12 mouse cellular contexts compared by ENCODE assay signal in the genomic region with DNA sequence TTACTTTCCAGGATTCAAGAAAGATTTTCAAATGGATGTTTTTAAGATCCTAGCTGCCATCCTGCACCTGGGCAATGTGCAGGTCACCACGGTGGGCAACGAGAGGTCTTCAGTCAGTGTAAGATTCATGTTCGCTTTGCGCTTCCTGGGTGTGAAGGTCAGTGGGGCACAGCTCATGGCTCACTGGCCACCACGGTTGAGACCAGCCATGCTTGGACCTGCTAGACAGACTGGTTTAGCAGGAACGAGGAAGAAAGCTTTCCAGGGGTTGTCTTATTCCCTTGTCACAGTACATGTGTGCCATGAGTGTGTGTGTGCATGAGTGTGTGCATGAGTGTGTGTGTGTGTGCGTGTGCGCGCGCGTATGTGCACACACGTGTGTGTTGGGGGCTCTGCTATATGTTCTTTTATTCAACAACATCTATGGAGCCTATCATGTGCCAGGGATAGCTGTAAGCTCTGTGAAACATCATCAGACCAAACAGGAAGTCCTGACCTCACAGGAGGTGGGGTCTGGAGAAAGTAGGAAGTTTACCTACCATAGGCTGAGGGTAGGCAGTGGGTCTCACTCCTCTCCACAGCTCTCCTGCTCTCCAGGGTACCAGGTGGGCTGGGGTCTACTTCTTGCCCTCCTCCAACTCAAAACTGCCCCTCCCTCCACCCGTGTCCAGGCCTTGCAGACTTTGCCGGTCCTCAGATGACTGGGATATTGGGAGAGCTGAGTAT. TPM values are rescaled to one million over a fixed set of nuclear protein-coding genes. Genes with fewer than 3 reads are reported as not detected.
DNase-seq lines count a peak whose midpoint lies in the region; ATAC-seq and TF ChIP-seq lines count a peak whose summit lies in the region.
"Had no signal": no experiment of that assay in that cellular context is flagged by ENCODE, and none has a peak within 500 bp of the region (broad histone marks: within the 10 kb centered on the region; RNA-seq: fewer than 3 reads in every experiment).

No protein-coding gene starts in this region.

- H3K36me3 ChIP-seq in midbrain, embryonic 10.5 days: no peaks in the 10 kb centered on the region
- no peaks in the 10 kb centered on the region for H3K36me3 ChIP-seq in midbrain, postnatal 0 days (ENCODE audit: insufficient read depth, low read length)
- H3K36me3 ChIP-seq in thymus, adult 2 months (ENCODE audit: control insufficient read depth, insufficient read depth, low read length): no peaks in the 10 kb centered on the region
- H3K36me3 ChIP-seq: hindbrain, embryonic 15.5 days; limb, embryonic 10.5 days had no signal

- no peak overlapping the region for H3K4me2 ChIP-seq in midbrain, postnatal 0 days (ENCODE audit: low read depth, low read length, poor library complexity, severe bottlenecking)
- H3K4me2 ChIP-seq: hindbrain, embryonic 15.5 days had no signal

- no peaks in the 10 kb centered on the region for H3K27me3 ChIP-seq in midbrain, embryonic 10.5 days (ENCODE audit: low read depth, poor library complexity, severe bottlenecking)
- no peaks in the 10 kb centered on the region for H3K27me3 ChIP-seq in midbrain, postnatal 0 days (ENCODE audit: insufficient read depth, low read length)
- H3K27me3 ChIP-seq in thymus, adult 2 months (ENCODE audit: control insufficient read depth, insufficient read depth, low read length): no peaks in the 10 kb centered on the region
- H3K27me3 ChIP-seq: hindbrain, embryonic 15.5 days had no signal

- TF ChIP-seq POLR2A in thymus, adult 2 months (IDR thresholded peaks at IDR 0.05; ENCODE audit: control insufficient read depth, extremely low read depth, insufficient read depth, low read length, poor library complexity): no peak

- no peak for DNase-seq in midbrain, embryonic 10.5 days (ENCODE audit: low spot score)
- DNase-seq in midbrain, postnatal 0 days (ENCODE audit: low spot score): no peak
- peak; percentile 32 to 45 for DNase-seq in kidney, postnatal 36 days
- peak; percentile 35 for DNase-seq in thymus, adult 2 months
- no peak for DNase-seq in heart, postnatal 14 days
- DNase-seq in adrenal gland, postnatal 4 days (ENCODE audit: low spot score in 2 of 2): no peak
- no peak for DNase-seq in heart, adult 8-10 months (ENCODE audit: low spot score)
- DNase-seq: adrenal gland, adult 8-10 months; cerebellum, adult 18-20 months had no signal

- TF ChIP-seq CTCF in midbrain, postnatal 0 days (IDR thresholded peaks at IDR 0.05): no peak
- no peak for TF ChIP-seq CTCF in thymus, adult 2 months (IDR thresholded peaks at IDR 0.05; ENCODE audit: borderline replicate concordance, control insufficient read depth, extremely low read depth, insufficient read depth, low read length, poor library complexity)

- ATAC-seq in midbrain, postnatal 0 days (ENCODE audit: low FRiP score): no peak
- ATAC-seq in granulocyte monocyte progenitor cell, adult 5-6 weeks (replicated peaks; ENCODE audit: poor library complexity, severe bottlenecking): peak; percentile 84

- no peak overlapping the region for H3K9ac ChIP-seq in midbrain, postnatal 0 days (replicated peaks; ENCODE audit: low read length, poor library complexity, severe bottlenecking)
- H3K9ac ChIP-seq: hindbrain, embryonic 15.5 days had no signal

- peaks cover 37% of the 10 kb centered on the region for H3K4me1 ChIP-seq in midbrain, embryonic 10.5 days
- H3K4me1 ChIP-seq in midbrain, postnatal 0 days (ENCODE audit: insufficient read depth, low read length): peaks cover 10% of the 10 kb centered on the region
- H3K4me1 ChIP-seq in thymus, adult 2 months (replicated peaks; ENCODE audit: control insufficient read depth, insufficient read depth, low read length): peaks cover 29% of the 10 kb centered on the region

- 90% methylated on average over 14 of the region's 14 CpGs for WGBS in midbrain, embryonic 10.5 days
- 89% methylated on average over 14 of the region's 14 CpGs for WGBS in midbrain, postnatal 0 days
- WGBS in thymus, adult 2 months: 75% methylated on average over 14 of the region's 14 CpGs

- 0 out of 2 replicates have a peak overlapping the region, but pooled peaks have one; percentile 28 for H3K27ac ChIP-seq in midbrain, embryonic 10.5 days (replicated peaks)
- H3K27ac ChIP-seq in midbrain, postnatal 0 days (ENCODE audit: low read depth, low read length): no peak overlapping the region
- H3K27ac ChIP-seq in thymus, adult 2 months (ENCODE audit: control insufficient read depth, insufficient read depth, low read length): peak overlapping the region; percentile 20; the same call in 1 of the 2 replicates
- H3K27ac ChIP-seq: limb, embryonic 10.5 days had no signal

- intact Hi-C loops in heart, postnatal 14 days (cut with DNase I): no loop called here

- H3K9me3 ChIP-seq in midbrain, embryonic 10.5 days (replicated peaks): 0 out of 2 replicates have a peak, but pooled peaks cover 3% of the 10 kb centered on the region
- H3K9me3 ChIP-seq in midbrain, postnatal 0 days (ENCODE audit: low read length): no peaks in the 10 kb centered on the region
- H3K9me3 ChIP-seq: hindbrain, embryonic 15.5 days; limb, embryonic 10.5 days had no signal

- no peak overlapping the region for H3K4me3 ChIP-seq in midbrain, embryonic 10.5 days
- no peak overlapping the region for H3K4me3 ChIP-seq in midbrain, postnatal 0 days (ENCODE audit: low read depth, low read length)
- H3K4me3 ChIP-seq in thymus, adult 2 months (ENCODE audit: control insufficient read depth, insufficient read depth, low read length): no peak overlapping the region
- H3K4me3 ChIP-seq: hindbrain, embryonic 15.5 days; limb, embryonic 10.5 days had no signal

RNA-seq across cellular contexts. Expression of a gene that starts 24.2 kb away (rescaled TPM):
- 0.52 and 0.77 TPM in 2 replicates for polyA plus RNA-seq in midbrain, embryonic 10.5 days (2016; fragmentation: Nextera tagmentation; extraction: Ambion mirVana)
- total RNA-seq in midbrain, postnatal 0 days (2014; rRNA removed): 0.22 and 0.61 TPM in 2 replicates
- 0.36 and 0.62 TPM in 2 replicates for polyA plus RNA-seq in midbrain, postnatal 0 days (2015; fragmentation: Nextera tagmentation; extraction: Ambion mirVana)
- not detected in 2 replicates for total RNA-seq in granulocyte monocyte progenitor cell, adult 5-6 weeks (2014; fragmentation: Nextera tagmentation)
- not detected in 2 replicates for total RNA-seq in granulocyte monocyte progenitor cell, adult 5-6 weeks (2017)
- 8.4 and 9.0 TPM in 2 replicates for polyA plus RNA-seq in thymus, adult 2 months (2012; rRNA removed)
- total RNA-seq in heart, postnatal 14 days (2021): 1 to 10 TPM; 5.8 to 6.2 TPM
- 1 to 10 TPM; 1.8 to 5.0 TPM for total RNA-seq in adrenal gland, postnatal 4 days (2021)
- 1 to 10 TPM; 3.8 to 7.2 (median 5.3) TPM for total RNA-seq in heart, adult 8-10 months (2022)

RNA-seq across cellular contexts. Expression of a gene that starts 50.1 kb away (rescaled TPM):
- polyA plus RNA-seq in midbrain, embryonic 10.5 days (2016; fragmentation: Nextera tagmentation; extraction: Ambion mirVana): 29.3 and 30.9 TPM in 2 replicates
- 76.9 and 79.4 TPM in 2 replicates for total RNA-seq in midbrain, postnatal 0 days (2014; rRNA removed)
- 97.2 and 97.5 TPM in 2 replicates for polyA plus RNA-seq in midbrain, postnatal 0 days (2015; fragmentation: Nextera tagmentation; extraction: Ambion mirVana)
- 4.1 and 5.0 TPM in 2 replicates for total RNA-seq in granulocyte monocyte progenitor cell, adult 5-6 weeks (2014; fragmentation: Nextera tagmentation)
- total RNA-seq in granulocyte monocyte progenitor cell, adult 5-6 weeks (2017): 2.7 and 2.8 TPM in 2 replicates
- 5.1 and 7.3 TPM in 2 replicates for polyA plus RNA-seq in thymus, adult 2 months (2012; rRNA removed)
- total RNA-seq in heart, postnatal 14 days (2021): 10 to 100 TPM; 28.0 to 29.9 TPM
- 10 to 100 TPM; 33.8 to 37.2 TPM for total RNA-seq in adrenal gland, postnatal 4 days (2021)
- 10 to 100 TPM; 20.4 to 25.1 (median 23.8) TPM for total RNA-seq in heart, adult 8-10 months (2022)

Comparison
In these comparisons a context has a peak if more than half of its experiments do, and no peak if none do; other contexts are left out.
1. DNase-seq: peak in kidney, postnatal 36 days (2 of 2) and thymus, adult 2 months (single experiment); none in midbrain, embryonic 10.5 days (single experiment), midbrain, postnatal 0 days (single experiment), heart, postnatal 14 days (0 of 2), adrenal gland, postnatal 4 days (0 of 2) and heart, adult 8-10 months (single experiment).